Mouse (Mus musculus): ENCODE data around the gene Zfp706.

The Zfp706 gene

DNA sequence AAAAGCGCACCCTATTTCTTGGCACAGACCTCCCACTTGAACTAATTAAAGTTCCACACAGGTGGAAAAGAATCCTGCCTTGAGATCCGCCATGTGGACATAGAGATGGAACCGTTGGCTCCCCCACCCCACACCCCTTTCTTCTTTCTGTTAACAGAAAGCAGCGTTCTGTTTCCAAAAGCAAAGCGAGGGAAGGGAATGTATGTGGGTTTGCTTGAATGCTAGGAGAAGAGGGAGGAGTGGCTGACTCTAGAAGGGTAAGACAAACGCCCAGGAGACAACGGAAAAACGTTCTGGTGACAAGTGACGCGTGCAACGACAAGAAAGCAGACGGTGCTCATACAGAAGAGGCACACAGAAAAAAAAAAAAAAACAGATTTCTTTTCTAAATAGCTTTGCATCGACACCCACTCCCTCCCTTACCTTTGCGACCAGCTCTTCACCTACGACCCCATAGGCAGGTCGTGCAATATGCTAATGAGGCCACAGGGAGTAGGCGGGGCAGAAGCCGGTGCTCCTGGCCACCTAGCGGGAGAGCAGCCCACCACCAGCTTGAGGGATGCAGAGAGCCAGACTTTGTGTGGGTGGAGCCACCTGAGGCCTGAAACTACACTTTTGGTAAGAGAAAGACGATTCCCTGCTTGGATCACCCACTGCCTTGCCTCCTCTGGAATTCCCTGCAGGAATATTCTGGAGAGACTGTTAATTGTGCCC, 27.9 kb downstream of the Zfp706 start:
- in situ Hi-C loops (cut with MboI, MseI), result no loop called here

DNA sequence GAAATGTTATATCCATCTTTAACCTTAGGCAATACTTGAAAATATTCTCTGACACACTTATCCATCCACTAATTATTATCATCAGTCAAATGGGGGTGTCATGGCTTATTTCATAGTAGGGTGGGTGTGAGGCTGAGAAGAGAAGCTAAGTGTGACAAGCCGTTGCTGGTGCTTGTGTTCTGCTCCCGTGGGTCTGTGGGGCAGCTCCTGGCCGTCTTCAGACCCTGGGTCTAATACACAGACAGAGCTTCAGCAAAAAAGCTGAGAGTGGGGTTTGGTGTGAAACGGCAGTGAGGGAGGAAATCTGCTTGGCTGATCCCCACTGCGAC, 28.4 kb downstream of the Zfp706 start:
- in situ Hi-C loops (cut with MboI, MseI), result no loop called here

DNA sequence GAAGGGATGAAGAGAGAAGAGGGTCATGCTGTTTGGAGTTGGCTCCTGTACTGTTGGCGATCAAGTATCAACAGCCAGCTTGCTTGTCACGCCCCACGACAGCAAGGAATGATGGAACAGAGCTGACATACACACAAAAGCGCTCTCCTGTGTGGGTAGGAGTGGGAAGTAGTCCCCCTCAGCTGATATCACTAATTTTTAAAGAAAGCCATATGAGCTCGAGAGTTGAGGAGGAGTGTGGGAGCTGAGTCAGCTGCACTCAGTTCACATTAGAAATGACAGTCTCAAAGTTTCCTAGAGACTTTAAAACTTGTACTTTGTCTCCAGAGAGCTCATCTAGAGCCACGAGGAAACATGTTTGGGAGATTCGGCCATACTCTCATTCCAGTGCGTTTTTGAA, 29.8 kb downstream of the Zfp706 start:
- in situ Hi-C loops (cut with MboI, MseI), result no loop called here

DNA sequence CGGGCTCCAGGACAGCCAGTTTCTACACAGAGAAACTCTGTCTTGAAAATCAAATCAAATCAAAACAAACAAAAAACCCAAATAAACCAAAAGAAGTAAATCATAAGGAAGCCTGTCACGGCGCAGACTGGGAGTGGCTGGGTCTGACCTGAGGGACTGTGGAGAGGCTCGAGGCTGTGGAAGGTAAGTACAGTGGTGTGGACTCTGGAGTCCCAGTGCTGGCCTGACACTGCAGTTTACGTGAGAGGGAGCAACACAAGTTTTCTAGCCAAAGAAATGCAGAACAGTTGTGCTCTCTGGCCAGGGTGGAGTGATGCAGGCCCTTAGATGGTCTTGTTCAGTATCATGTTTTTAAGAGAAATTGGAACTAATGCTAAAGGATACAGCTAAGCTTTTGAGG, 31.9 kb downstream of the Zfp706 start:
- in situ Hi-C loops (cut with MboI, MseI), result no loop called here

DNA sequence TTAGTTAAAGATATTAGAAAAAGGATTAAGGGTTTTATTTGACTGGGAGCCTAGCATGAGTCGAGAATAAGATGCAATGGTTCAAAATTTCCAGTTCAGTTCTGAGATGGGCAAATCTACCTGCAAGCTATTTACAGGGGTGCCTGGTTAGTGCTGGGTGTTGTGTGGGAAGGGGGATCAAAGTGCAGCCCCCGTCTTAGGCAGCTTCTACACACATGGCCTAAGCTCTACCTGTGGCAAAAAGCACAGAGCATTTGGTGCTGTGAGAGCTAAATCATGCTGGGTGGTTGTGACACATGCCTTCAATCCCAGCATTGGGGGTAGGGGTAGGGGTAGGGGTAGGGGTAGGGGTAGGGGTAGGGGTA, 32.3 kb downstream of the Zfp706 start:
- in situ Hi-C loops (cut with MboI, MseI), result no loop called here

DNA sequence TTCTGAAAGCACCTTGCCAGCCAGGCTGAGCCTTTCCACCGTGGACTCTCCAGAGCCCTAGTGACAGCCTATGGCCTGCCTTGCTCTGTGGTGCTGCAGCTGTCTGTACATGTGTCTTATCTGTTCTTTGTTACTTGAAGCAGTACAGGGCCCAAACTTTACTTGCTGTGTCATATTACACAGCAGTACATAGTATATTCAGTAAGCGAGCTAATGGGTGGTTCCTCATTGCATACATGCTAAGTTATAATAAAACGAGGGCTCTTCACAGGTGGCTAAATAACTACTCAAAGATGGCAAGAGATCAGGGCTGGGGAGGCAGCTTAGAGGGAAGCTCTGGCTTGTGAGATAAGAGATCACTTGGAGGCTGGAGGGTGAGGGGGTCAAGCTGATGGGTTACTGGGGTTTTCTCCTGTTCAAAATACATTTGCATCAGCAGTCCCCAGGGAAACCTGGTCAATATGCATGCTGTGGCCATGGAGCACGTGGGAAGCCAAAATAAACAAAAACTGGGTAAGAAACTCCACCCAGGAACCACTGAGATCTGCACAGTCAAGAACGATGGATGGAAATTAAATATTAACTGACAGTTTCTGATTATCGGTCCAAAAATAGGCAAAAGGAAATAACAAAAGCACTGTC, 32.8 kb downstream of the Zfp706 start:
- in situ Hi-C loops (cut with MboI, MseI), result no loop called here

DNA sequence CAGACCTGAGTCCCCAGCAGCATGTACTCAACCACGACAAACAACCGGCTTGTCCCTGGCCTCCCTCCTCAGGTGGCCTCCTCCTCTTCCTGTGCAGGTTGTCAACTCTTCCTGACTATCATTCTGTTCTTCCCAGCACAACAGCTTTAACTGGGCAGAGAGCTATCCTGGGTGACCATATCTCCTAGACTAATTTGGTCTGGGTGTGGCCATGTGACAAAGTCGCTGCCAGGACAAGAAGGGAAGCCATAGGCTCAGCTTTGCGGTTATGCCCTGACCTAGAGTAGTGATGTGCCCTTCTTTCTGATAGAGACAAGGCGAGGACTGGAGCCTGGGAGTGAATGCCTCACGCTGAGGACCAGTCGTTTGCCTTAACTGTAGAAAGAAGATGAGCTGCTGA, 33.9 kb downstream of the Zfp706 start:
- in situ Hi-C loops (cut with MboI, MseI), result no loop called here

DNA sequence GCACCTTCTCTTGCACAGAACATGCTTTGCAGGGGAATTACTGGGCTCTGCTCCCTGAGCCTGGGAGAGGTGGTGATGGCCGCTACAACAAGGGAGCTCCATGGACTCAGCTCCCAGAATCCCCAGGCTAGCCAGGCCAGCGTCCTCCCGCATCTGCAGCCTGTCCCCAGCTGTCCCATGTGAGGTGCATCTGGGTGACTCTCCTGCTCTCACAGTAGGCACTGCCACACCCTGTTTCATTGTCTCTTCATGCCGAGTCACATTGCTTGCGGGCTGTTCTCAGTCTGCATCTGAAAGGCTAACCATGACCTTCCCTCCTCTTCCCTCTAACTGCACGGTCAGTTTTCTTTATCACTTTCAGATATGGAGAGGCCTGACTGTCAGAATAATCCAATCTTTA, 34.3 kb downstream of the Zfp706 start:
- in situ Hi-C loops (cut with MboI, MseI), result no loop called here

DNA sequence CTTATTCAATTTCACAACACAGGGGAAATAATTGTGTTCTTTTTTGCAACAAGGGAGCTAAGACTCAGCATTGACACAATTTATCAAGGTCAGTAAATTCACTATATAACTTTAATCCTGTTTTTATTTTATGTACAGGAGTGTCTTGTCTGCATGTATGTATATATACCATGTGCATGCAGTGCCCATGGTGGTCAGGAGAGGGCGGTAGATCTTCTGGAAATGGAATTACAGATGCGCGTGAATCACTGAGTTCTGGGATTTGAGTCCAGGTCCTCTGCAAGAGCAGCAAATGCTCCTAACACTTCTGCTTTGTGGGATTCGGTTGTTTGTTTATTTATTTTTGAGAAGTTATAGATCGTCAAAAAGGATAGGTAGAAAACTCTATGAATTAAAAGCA, 37.8 kb downstream of the Zfp706 start:
- in situ Hi-C loops (cut with MboI, MseI), result no loop called here

DNA sequence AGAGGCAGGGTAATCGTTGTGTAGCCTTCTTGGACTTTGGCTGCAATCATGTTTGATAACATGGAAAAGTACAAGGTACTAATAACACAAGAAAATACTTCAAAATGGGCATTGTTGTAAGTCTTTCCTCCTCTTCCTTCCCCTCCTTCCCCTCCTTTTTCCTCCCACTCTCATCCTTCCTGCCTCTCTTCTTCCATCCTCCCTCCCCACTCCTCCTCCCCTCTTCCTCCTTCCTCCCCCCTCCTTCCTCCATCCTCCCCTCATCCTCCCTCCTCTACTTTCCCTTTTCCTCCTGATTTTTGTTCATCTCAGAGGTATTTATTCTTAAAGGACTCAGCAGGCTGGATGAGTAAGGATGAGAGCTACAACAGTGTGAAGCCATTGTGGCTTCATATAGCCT, 39.3 kb downstream of the Zfp706 start:
- in situ Hi-C loops (cut with MboI, MseI), result no loop called here

DNA sequence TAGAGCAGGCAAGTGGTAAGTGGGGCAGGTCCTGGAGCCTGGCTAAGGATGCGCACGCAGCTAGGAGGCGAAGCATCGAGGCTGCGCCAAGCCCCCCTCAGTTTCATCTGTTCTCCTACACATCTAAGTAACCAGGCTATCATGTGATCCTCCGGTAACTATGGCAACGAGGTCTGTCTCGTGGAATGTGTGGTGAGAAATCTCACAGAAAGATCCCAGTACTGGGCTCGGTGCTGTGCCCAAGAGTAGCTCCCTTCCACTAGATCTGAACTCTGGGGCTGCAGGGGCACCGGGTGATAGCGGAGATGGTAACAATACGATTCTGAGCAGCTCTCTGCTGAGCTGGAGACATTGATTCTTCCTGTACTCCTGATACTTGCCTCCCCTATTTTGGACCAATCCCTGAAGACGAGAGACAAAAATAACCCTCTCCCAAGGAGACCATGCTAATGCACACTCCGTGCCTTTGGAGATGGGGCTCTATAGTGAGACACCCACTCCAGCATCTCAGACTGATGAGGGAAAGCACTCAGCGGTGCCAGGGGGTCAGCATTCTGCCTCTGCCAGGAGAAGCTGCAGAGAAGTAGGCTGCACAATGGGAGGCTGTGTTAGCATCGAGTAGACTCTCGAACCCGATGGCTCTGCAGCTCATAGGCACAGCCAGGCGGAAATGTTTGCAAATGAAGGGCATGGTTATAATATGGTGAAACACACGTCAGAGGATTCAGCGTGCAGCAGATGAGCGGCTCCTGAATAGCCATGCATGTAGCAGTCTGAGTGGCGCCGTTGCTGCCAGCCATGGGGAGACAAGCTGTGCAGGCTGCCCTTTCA, 40.0 kb downstream of the Zfp706 start:
- in situ Hi-C loops (cut with MboI, MseI), result no loop called here

DNA sequence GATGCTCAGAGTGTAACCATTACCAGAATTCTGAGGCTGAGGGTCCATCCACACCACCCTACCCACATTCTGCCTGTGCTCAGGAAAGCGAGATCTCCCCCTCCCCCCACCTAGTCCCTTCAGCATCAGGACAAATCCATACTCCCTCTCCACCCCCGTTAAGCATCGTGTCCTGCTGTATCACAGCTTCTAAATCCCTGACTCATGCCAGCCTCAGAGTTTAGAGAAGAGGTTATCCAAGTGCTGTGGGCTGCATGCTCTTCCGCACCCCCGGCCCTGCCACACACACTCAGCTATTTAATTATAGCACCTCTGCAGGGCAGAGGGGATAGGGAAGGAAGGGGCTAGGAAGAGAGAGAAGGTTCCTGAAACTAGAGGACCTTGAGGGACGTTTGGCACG, 40.6 kb downstream of the Zfp706 start:
- in situ Hi-C loops (cut with MboI, MseI), result no loop called here

DNA sequence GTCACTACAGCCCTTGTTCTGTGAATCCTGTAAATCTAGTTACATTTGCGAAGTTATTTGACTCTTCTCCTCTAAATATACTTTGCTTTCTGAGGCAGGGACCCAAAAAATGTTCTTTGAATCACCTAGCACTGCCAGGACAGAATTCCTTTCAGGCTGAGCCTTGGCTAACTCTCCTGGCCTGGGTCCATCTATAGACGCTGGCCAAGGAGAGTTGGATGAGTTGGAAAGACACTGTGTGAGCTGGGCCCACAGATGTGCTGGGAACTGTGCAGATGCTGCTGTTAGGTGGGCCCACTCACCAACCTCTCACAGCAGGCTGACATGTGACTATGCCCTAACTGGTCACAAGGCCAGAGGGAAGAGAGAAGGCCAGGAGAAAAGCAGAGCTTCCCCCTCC, 41.1 kb downstream of the Zfp706 start:
- in situ Hi-C loops (cut with MboI, MseI), result no loop called here

DNA sequence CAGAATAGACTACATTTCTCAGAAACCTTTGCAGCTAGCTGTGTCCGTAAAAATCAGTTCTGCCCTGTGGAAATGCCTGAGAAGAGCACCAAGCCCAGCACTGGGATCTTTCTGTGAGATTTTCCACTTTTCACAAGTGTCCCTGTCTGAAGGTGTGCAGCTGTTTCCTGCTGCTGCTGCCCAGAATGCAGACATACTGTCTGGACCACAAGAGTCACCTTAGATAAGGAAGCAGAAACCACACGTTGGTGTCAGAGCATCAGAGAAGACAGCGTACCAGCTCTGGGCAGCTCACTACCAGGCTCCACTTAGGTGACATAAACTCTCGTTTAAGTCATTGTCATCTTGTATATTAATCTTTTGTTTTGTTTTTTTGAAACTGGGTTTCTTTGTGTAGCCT, 41.8 kb downstream of the Zfp706 start:
- in situ Hi-C loops (cut with MboI, MseI), result no loop called here

DNA sequence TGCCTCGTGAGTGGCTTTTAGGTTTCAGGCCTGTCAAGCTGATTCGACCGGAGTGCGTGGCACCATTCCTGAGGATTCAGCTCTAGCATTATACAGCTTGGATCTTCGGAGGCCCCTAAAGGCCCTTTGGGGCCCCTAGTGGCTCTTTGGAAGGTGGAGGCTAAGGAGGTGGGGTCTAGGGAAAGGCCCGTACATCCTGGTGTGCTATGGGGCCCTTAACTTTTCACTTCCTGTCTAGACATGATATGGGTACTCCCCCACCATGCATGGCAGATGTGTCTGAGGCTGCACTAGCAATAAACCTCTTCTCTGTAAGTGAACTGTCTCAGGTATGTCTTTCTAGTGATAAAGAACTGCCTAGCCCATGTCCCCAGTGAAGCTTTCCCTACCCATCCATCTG, 44.6 kb downstream of the Zfp706 start:
- in situ Hi-C loops (cut with MboI, MseI), result no loop called here

DNA sequence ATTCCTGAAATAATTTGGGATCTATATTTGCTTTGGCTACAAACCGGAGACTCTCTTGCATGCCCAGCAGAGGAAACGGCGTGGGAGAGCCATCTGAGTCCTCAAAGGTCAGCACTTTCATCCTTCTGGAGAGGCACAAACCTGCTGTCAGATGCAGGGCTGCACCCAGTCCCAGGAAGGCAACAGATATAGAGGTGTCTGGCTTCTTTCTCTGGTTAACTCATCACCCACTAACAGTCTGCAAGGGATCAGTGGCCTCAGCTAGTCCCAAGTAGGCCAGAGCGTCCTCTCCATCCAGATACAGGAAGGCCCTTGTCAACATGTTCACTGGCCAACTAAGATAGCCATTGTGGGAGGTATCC, 46.7 kb downstream of the Zfp706 start:
- in situ Hi-C loops (cut with MboI, MseI), result no loop called here

DNA sequence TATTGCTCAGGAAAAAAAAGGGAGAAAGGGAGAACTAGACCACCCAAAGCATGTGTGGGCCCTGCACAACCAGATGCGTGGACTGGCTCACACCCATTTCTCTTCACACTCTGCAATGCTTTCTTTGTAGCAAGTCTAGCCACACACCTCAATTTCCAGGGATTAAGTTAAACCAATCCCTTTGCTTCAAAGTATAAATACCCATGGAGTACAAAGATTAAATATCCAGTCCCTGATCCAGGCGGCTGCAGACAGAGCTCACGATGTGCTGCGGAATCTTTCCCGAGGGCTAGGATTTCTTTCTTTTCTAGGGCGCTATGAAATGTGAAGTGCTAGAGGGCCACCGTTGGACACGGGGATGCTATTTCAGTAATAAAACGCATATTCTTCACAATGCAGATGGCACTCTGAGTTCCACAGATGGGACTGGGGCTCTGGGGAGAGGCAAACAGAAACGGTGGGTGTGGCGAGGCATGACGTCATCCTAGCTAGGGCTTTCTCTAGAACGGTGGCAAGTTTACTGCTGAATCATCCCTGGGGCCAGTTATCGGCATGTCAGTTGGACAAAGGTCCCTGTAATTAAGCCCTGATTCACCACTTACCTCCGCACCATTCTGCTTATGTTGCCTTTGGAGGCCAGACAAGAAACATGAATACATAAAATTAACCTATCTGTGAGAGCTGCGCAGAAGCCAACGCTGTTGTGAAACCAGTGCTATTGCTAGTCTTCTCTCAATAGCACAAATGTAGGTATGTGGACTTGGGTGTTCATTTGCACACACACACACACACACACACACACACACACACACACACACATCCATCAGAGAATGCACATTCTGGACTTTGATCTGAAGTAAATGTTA, 47.3 kb downstream of the Zfp706 start:
- in situ Hi-C loops (cut with MboI, MseI), result no loop called here

DNA sequence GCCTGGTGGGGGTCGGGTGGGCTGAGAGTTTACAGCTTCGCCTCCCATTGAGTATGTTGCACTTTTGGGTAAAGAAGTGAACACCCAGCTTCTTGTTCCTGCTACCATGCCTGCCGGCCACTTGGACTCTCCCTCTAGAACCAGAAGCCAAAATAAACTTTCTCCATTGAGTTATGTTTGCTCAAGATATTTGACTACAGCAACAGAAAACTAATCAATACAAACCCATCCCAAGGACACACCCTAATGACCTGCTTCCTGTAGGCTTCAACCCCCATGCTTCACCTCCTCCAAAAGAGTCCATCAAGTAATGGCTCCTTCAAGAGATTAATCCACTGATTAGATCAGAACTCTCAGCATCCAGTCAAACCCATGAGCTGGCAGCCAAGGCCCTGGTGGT, 51.4 kb downstream of the Zfp706 start:
- in situ Hi-C loops (cut with MboI, MseI), result no loop called here

DNA sequence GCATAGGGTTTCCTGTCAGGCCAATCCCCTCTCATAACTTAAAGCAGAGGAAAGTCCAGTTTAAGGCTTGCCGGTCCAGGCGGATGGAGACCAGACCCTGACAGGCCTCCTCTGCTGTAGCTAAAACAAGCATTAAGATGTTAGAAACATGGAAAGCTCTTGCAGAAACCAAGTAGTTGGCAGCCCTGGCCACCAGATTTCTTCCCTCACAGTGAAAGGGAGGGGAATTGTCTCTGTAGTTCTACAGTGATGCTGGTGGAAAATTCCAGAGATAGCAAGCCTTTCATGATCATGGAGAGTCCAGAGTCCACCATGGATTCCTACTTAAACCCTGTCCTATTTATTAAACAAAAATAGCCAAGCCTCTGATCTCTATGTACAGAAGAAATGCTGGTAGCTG, 57.3 kb downstream of the Zfp706 start:
- in situ Hi-C loops (cut with MboI, MseI), result no loop called here

DNA sequence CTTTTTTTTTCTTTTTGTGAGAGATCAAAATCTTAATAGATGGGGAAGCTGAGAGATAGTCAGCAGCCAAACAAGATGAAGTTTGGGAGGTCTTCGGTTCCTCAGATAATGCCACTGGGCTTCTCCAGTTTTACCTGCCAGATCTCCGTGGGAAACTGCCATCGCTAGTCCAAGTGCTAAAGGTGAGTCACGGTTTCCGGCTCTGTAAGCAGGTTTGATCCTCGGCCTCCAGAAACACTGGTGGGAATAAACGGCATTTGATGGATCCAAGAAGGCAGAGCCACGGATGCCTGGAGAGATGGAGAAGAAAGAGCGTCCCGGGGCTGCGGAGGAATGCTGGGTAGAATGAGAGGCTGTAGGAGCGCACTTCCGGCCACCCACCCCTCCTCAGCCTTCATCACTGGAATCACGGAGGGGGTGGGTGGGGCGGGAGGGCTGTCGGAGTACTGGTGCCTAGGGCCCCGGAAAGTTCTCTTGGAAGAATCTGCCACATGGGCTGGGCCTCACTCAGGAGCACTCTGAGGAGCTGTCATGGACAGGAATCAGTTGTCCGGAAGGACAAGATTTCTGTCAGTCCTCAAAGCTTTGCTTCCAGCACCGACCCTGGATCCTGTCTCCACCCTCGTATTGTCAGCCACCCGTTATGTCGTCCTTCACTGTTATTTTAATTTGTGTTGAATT, 58.6 kb downstream of the Zfp706 start:
- in situ Hi-C loops (cut with MboI, MseI), result no loop called here

Measured in T-helper 2 cell (primary cell).